Mouse (Mus musculus) neural tube, embryonic 11.5 days (tissue): Measurements from ENCODE around the gene Zcchc3. TPM values are rescaled to one million over a fixed set of nuclear protein-coding genes. Genes with fewer than 3 reads are reported as not detected.

ENCODE experiments used
- ATAC-seq: fragments of 200-750 bp; cut with Nextera tagmentation; 2 replicates; pipeline ENCODE4 v1.8.0; 2017; ENCODE audit warnings: moderate number of reproducible peaks, mild to moderate bottlenecking, moderate TSS enrichment, moderate library complexity; ENCODE audit not compliant: insufficient read depth, low FRiP score, low TSS enrichment
- DNase-seq: peaks from one replicate; pipeline ENCODE4 v3.0.0-alpha.2; 2015; ENCODE audit warnings: low spot score
- H3K27ac ChIP-seq: fragments of 300-500 bp; sonication (generic); 2 replicates; pipeline ENCODE4 v1.5.1; 2014; ENCODE audit warnings: low read depth, mild to moderate bottlenecking, low read length
- H3K27me3 ChIP-seq: fragments of 300-500 bp; sonication (generic); 2 replicates; pipeline ENCODE4 v1.6.1; 2014; ENCODE audit warnings: mild to moderate bottlenecking, low read length, mixed read lengths; ENCODE audit not compliant: control insufficient read depth, insufficient read depth
- H3K36me3 ChIP-seq: fragments of 300-500 bp; sonication (generic); 2 replicates; pipeline ENCODE4 v1.6.1; 2014; ENCODE audit warnings: mild to moderate bottlenecking, low read length, moderate library complexity, mixed read lengths; ENCODE audit not compliant: control insufficient read depth, insufficient read depth
- H3K4me1 ChIP-seq: fragments of 300-500 bp; sonication (generic); 2 replicates; pipeline ENCODE4 v1.6.1; 2014; ENCODE audit warnings: low read length, mixed read lengths; ENCODE audit not compliant: control insufficient read depth, insufficient read depth
- H3K4me2 ChIP-seq: fragments of 300-500 bp; sonication (generic); 2 replicates; pipeline ENCODE4 v1.6.1; 2014; ENCODE audit warnings: low read depth, mild to moderate bottlenecking, moderate library complexity
- H3K4me3 ChIP-seq: fragments of 300-500 bp; sonication (generic); 2 replicates; pipeline ENCODE4 v1.5.1; 2014; ENCODE audit warnings: low read depth, low read length
- H3K9ac ChIP-seq: fragments of 300-500 bp; sonication (generic); 2 replicates; pipeline ENCODE4 v1.6.1; 2014; ENCODE audit warnings: mild to moderate bottlenecking, low read length
- H3K9me3 ChIP-seq: fragments of 300-500 bp; sonication (generic); 2 replicates; pipeline ENCODE4 v1.6.1; 2016; ENCODE audit warnings: low read length; ENCODE audit not compliant: control insufficient read depth
- WGBS: fragments of 180-500 bp; shearing (Covaris S2); extraction: QIAGEN DNeasy Blood & Tissue Kit; methylation state at CpG from one replicate; pipeline ENCODE4 v1.1.7; 2014; 5-methylcytosine and 5-hydroxymethylcytosine counted together
- polyA plus RNA-seq: library from polyadenylated mRNA; unstranded; fragments of >200 nt; fragmentation: Nextera tagmentation; extraction: Ambion mirVana; gene quantifications from 2 replicates; pipeline ENCODE4 v1.2.1, GENCODE M21; 2014

Gene Zcchc3
- 52.7 and 55.2 TPM in 2 replicates for polyA plus RNA-seq

DNA sequence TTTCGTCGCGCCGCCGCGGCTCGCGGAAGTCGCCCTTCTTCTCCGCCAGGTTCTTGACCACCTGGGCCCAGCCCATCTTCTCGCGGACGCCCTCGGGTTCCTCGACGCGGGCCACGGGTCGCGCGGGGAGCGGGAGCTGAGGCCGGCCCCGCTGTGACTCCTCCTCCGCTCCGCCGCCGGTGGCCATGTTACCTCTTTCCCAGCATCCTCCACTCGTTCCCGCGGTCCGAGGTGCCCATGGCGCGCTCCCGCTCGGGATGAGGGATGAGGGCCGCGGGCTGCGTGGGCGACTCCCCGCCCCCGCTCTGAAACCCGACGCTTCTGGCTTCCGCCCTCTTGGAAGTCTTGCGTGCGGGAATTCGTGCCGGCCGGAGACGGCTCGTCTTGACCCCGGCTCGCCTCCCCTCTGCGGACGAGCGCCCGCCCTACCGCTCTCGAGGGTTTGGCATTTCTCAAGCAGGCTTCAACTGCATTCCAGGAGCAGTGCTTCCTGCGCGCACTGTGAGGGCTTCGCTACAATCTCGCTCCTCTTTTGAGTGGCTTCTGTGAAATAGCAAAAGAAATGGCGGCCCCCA, at the start of gene Zcchc3:
Gene Zcchc3 (minus strand): TSS at position 437 of the 575 bp plus-strand sequence.
- ATAC-seq: peak; percentile 71
- Histone ChIP-seq H3K4me1 (peaks cover 25% of the 10 kb centered on the region), H3K27me3 (no peaks in the 10 kb centered on the region), H3K4me2 (peak within 1 kb of the TSS; percentile 92), H3K36me3 (no peaks in the 10 kb centered on the region), H3K9ac (peak within 1 kb of the TSS; percentile 99), H3K4me3 (peak within 1 kb of the TSS; percentile 81), H3K9me3 (0 out of 2 replicates have a peak, but pooled peaks cover 3% of the 10 kb centered on the region), H3K27ac (peak within 1 kb of the TSS; percentile 90)
- DNase-seq: peak; percentile 95
- under 1% methylated on average over 61 of the region's 65 CpGs for WGBS

DNA sequence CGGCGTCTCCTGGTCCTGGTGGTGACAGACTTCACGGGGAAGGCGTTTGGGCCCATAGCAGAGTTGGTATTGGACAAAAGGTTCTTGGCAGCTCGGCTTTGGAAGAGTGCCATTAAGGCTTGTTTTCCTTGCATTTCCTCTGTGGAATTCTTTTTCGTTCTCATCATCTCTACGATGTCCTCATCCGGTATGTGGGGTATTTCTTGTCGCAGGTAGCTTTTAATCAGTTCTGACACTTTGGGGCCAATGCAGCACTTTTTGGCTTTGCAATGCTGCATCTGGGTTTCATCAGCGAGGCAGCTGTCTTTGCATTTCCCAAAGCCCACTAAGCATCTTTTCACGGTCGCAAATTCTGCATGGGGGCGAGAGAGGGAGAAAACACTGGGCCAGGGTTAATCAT, 44.4 kb upstream of the Zcchc3 start:
- no peaks in the 10 kb centered on the region for H3K36me3 ChIP-seq
- no peak overlapping the region for H3K9ac ChIP-seq
- no peak overlapping the region for H3K4me3 ChIP-seq
- DNase-seq: no peak
- no peak overlapping the region for H3K4me2 ChIP-seq
- H3K27ac ChIP-seq: no peak overlapping the region
- no peaks in the 10 kb centered on the region for H3K4me1 ChIP-seq
- no peaks in the 10 kb centered on the region for H3K9me3 ChIP-seq
- no peak for ATAC-seq
- 58% methylated on average over 13 of the region's 13 CpGs for WGBS
- no peaks in the 10 kb centered on the region for H3K27me3 ChIP-seq

- H3K4me3 ChIP-seq: no peak overlapping the region
- no peaks in the 10 kb centered on the region for H3K36me3 ChIP-seq
- no peaks in the 10 kb centered on the region for H3K9me3 ChIP-seq
- ATAC-seq: no peak
- 61% methylated on average over 4 of the region's 4 CpGs for WGBS
- H3K9ac ChIP-seq: no peak overlapping the region
- H3K4me1 ChIP-seq: no peaks in the 10 kb centered on the region
- no peak for DNase-seq
- H3K27me3 ChIP-seq: no peaks in the 10 kb centered on the region
- no peak overlapping the region for H3K4me2 ChIP-seq
- H3K27ac ChIP-seq: no peak overlapping the region
Measured at GRCm38 (mm10) chr2:152452101-152452781, 37.4 kb upstream of the Zcchc3 start.

DNA sequence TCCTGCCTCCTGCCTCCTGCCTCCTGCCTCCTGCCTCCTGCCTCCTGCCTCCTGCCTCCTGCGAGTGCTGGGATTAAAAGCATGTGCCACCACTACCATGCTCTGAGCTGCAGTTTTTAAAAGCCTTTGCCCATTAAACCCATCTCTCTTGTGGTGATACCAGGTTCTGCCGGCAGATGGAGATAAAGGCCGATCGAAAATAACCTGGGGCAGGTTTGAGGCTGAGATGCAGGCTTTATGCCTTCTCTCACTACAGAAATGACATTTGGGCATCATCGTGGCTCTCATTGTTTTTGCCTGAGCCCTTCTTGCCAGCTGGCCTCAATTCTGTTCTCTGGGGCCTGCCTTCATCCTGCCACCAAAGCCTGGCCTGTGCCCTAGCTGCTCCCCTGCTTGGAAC, 35.4 kb upstream of the Zcchc3 start:
- no peak for ATAC-seq
- H3K9ac ChIP-seq: no peak overlapping the region
- WGBS: 7% methylated on average over 5 of the region's 5 CpGs

DNA sequence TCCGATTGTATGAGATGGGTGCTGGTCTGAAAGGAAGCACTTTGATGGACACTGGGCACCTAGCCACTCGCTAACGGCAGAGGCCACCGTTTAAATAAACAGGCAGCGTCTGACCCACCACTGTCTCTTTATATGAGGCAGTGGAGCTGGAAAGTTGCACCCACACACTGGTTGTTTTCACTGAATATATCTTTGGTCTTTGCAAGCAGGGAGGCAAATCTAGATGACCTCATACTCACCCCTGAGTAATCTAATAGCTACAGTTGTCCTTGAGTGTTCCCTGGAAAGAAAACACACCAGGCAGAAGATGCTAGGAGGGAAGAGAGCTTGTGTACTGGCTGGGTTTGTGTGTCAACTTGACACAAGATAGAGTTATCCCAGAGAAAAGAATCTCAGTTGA, 32.6 kb upstream of the Zcchc3 start:
- Histone ChIP-seq H3K4me2 (no peak overlapping the region), H3K9me3 (no peaks in the 10 kb centered on the region), H3K36me3 (no peaks in the 10 kb centered on the region), H3K27me3 (no peaks in the 10 kb centered on the region), H3K4me1 (no peaks in the 10 kb centered on the region), H3K27ac (no peak overlapping the region), H3K4me3 (no peak overlapping the region), H3K9ac (no peak overlapping the region)
- WGBS: 61% methylated on average over 5 of the region's 5 CpGs
- no peak for DNase-seq
- ATAC-seq: no peak

More for the DNA sequence above, 35.4 kb upstream of the Zcchc3 start:
- Histone ChIP-seq H3K4me1 (no peaks in the 10 kb centered on the region), H3K27me3 (no peaks in the 10 kb centered on the region), H3K27ac (no peak overlapping the region), H3K4me3 (no peak overlapping the region), H3K9me3 (no peaks in the 10 kb centered on the region), H3K36me3 (no peaks in the 10 kb centered on the region), H3K4me2 (no peak overlapping the region)
- DNase-seq: peak; percentile 72

GRCm38 (mm10) chr2:152446642-152447041, 31.8 kb upstream of the Zcchc3 start:
- no peaks in the 10 kb centered on the region for H3K27me3 ChIP-seq
- ATAC-seq: no peak

GRCm38 (mm10) chr2:152443281-152443680, 28.5 kb upstream of the Zcchc3 start:
- DNase-seq (no peak), ATAC-seq (no peak)
- Histone ChIP-seq H3K9ac (no peak overlapping the region), H3K27ac (no peak overlapping the region), H3K4me1 (no peaks in the 10 kb centered on the region), H3K27me3 (no peaks in the 10 kb centered on the region), H3K4me2 (no peak overlapping the region), H3K4me3 (no peak overlapping the region), H3K9me3 (no peaks in the 10 kb centered on the region), H3K36me3 (no peaks in the 10 kb centered on the region)
- WGBS: 86% methylated on average over 8 of the region's 8 CpGs

More at GRCm38 (mm10) chr2:152446642-152447041, 31.8 kb upstream of the Zcchc3 start:
- no peaks in the 10 kb centered on the region for H3K36me3 ChIP-seq
- no peaks in the 10 kb centered on the region for H3K9me3 ChIP-seq
- DNase-seq: no peak
- no peak overlapping the region for H3K27ac ChIP-seq
- H3K4me1 ChIP-seq: no peaks in the 10 kb centered on the region
- 74% methylated on average over 2 of the region's 2 CpGs for WGBS
- no peak overlapping the region for H3K9ac ChIP-seq
- H3K4me3 ChIP-seq: no peak overlapping the region
- H3K4me2 ChIP-seq: no peak overlapping the region

GRCm38 (mm10) chr2:152442322-152442721, 27.5 kb upstream of the Zcchc3 start:
- no peaks in the 10 kb centered on the region for H3K4me1 ChIP-seq
- H3K9ac ChIP-seq: no peak overlapping the region
- no peak for DNase-seq
- H3K4me3 ChIP-seq: no peak overlapping the region
- H3K4me2 ChIP-seq: no peak overlapping the region
- no peaks in the 10 kb centered on the region for H3K36me3 ChIP-seq
- ATAC-seq: no peak
- 79% methylated on average over 4 of the region's 4 CpGs for WGBS
- H3K27me3 ChIP-seq: no peaks in the 10 kb centered on the region
- H3K27ac ChIP-seq: no peak overlapping the region
- H3K9me3 ChIP-seq: no peaks in the 10 kb centered on the region

DNA sequence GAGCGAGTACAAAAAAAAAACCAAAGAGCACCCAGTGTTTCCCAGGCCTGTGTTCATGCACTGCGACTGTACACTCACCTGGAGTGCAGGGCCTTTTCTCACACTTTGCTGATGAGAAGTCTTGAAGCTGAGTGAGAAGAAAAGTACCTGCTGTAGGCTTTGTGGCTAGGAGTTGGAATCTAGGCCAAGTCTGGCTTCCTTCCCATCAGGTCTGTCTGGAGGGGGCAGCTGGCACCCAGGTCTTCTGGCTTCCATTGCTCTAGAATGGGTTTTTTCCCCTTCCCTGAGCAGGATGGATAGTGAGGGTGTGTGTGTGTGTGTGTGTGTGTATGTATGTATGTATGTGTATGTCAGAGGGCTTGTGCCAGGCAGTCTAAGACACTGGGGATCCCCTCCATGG, 25.0 kb upstream of the Zcchc3 start:
- no peak overlapping the region for H3K9ac ChIP-seq
- ATAC-seq (no peak), DNase-seq (no peak)
- no peaks in the 10 kb centered on the region for H3K27me3 ChIP-seq
- H3K9me3 ChIP-seq: no peaks in the 10 kb centered on the region
- H3K27ac ChIP-seq: no peak overlapping the region
- no peak overlapping the region for H3K4me2 ChIP-seq
- 80% methylated on average over 2 of the region's 2 CpGs for WGBS
- H3K4me3 ChIP-seq: no peak overlapping the region
- no peaks in the 10 kb centered on the region for H3K4me1 ChIP-seq
- H3K36me3 ChIP-seq: no peaks in the 10 kb centered on the region
